Mouse (Mus musculus) heart, embryonic 14.5 days (tissue): Measurements from ENCODE around the gene Gse1. TPM values are rescaled to one million over a fixed set of nuclear protein-coding genes. Genes with fewer than 3 reads are reported as not detected.

Source experiments
- ATAC-seq: fragments of 200-750 bp; cut with Nextera tagmentation; 2 replicates; pipeline ENCODE4 v1.8.0; 2017; ENCODE audit warnings: low read depth, moderate TSS enrichment; ENCODE audit not compliant: insufficient number of reproducible peaks, insufficient read depth, low FRiP score
- H3K27ac ChIP-seq, 2 experiments: fragments of 200-500 bp in 1 of 2; fragments of 300-500 bp in 1 of 2; sonication (generic) in 1 of 2; replicated peaks in 1 of 2; 2 replicates each; pipeline ENCODE4 v1.5.1; 2012 to 2014; ENCODE audit warnings: low read depth in 2 of 2, low read length in 2 of 2, control low read depth in 1 of 2, mild to moderate bottlenecking in 1 of 2, mixed read lengths in 1 of 2; ENCODE audit not compliant: control insufficient read depth in 1 of 2, insufficient read depth in 1 of 2
- H3K27me3 ChIP-seq: fragments of 300-500 bp; sonication (generic); 2 replicates; pipeline ENCODE4 v1.6.1; 2014; ENCODE audit warnings: mild to moderate bottlenecking, low read length, control low read depth; ENCODE audit not compliant: control insufficient read depth, insufficient read depth
- H3K36me3 ChIP-seq: fragments of 300-500 bp; sonication (generic); 2 replicates; pipeline ENCODE4 v1.6.1; 2014; ENCODE audit warnings: mild to moderate bottlenecking, control low read depth, low read length, mixed read lengths; ENCODE audit not compliant: control insufficient read depth, insufficient read depth
- H3K4me1 ChIP-seq, 2 experiments: fragments of 200-500 bp in 1 of 2; fragments of 300-500 bp in 1 of 2; sonication (generic) in 1 of 2; 2 replicates each; pipeline ENCODE4 v1.6.1; 2012 to 2014; ENCODE audit warnings: low read length in 2 of 2, control low read depth in 1 of 2, mixed read lengths in 1 of 2; ENCODE audit not compliant: control insufficient read depth in 2 of 2, insufficient read depth in 2 of 2
- H3K4me2 ChIP-seq: fragments of 300-500 bp; sonication (generic); 2 replicates; pipeline ENCODE4 v1.6.1; 2014; ENCODE audit warnings: mild to moderate bottlenecking, low read length
- H3K4me3 ChIP-seq, 2 experiments: fragments of 200-500 bp in 1 of 2; fragments of 300-500 bp in 1 of 2; sonication (generic) in 1 of 2; 2 replicates each; pipeline ENCODE4 v1.5.1; 2012 to 2014; ENCODE audit warnings: low read length in 2 of 2, mild to moderate bottlenecking in 2 of 2, control low read depth in 1 of 2, low read depth in 1 of 2, moderate library complexity in 1 of 2; ENCODE audit not compliant: control insufficient read depth in 1 of 2, insufficient read depth in 1 of 2
- H3K9ac ChIP-seq: fragments of 300-500 bp; sonication (generic); 2 replicates; pipeline ENCODE4 v1.6.1; 2014; ENCODE audit warnings: mild to moderate bottlenecking, low read length
- H3K9me3 ChIP-seq: fragments of 300-500 bp; sonication (generic); 2 replicates; pipeline ENCODE4 v1.6.1; 2016; ENCODE audit warnings: low read length, control low read depth; ENCODE audit not compliant: control insufficient read depth
- WGBS: fragments of 180-500 bp; shearing (Covaris S2); extraction: QIAGEN DNeasy Blood & Tissue Kit; methylation state at CpG from one replicate; pipeline ENCODE4 v1.1.7; 2014; 5-methylcytosine and 5-hydroxymethylcytosine counted together
- polyA plus RNA-seq: library from polyadenylated mRNA; unstranded; fragments of >200 nt; fragmentation: Nextera tagmentation; extraction: Ambion mirVana; gene quantifications from 2 replicates; pipeline ENCODE4 v1.2.1, GENCODE M21; 2014

Gse1 gene
- polyA plus RNA-seq, 1 experiment from 2014 or later: 12.2 TPM

DNA sequence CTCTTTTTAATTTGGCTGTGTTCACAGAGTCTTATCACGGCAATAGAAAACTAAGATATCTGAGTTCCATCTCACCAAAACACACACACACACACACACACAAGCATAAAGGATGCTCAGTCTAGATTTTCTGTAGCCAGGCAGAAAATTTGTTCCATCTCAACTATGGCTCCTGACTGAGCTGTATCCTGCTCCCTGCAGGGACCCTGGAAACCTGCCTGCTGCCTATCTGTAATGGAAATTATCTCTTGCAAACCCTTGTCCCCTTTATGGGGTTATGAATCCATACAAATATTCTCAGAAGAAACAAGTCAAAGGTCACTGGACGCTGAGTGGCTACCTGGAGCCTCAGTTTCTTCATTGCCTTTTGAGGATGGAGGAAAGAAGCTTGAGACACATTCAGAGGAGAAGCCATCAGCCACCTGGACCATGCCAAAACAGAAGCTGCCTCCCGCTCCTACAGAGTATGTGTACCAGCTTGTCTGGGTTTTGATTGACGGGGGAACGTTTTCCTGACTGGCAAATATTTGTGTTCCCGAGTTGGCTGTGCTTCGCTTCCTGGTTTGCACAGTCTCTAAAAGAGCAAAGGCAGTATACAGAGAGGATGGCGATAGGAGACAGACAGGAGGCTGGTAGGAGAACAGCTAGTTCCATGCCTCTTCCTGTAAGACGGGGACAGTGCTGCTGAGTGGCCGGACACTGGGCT is 363.5 kb downstream of the Gse1 start:
- H3K4me1 ChIP-seq: peaks cover 8 to 27% of the 10 kb centered on the region in 2 experiments; a peak in 3 of 4 replicates
- H3K9me3 ChIP-seq: 0 out of 2 replicates have a peak, but pooled peaks cover 2% of the 10 kb centered on the region
- no peak overlapping the region for H3K4me2 ChIP-seq
- H3K36me3 ChIP-seq: peaks cover 6% of the 10 kb centered on the region
- no peaks in the 10 kb centered on the region for H3K27me3 ChIP-seq
- no peak for ATAC-seq
- H3K9ac ChIP-seq: no peak overlapping the region
- H3K4me3 ChIP-seq: no peak overlapping the region
- 62% methylated on average over 10 of the region's 10 CpGs for WGBS
- no peak overlapping the region for H3K27ac ChIP-seq

GRCm38 (mm10) chr8:120594571-120594970 is 366.3 kb downstream of the Gse1 start:
- no peak for ATAC-seq
- WGBS: 81% methylated on average over 5 of the region's 5 CpGs
- Histone ChIP-seq H3K4me1 (peaks cover 8 to 26% of the 10 kb centered on the region in 2 experiments; a peak in 3 of 4 replicates), H3K4me3 (no peak overlapping the region), H3K27ac (no peak overlapping the region), H3K27me3 (no peaks in the 10 kb centered on the region), H3K9me3 (0 out of 2 replicates have a peak, but pooled peaks cover 2% of the 10 kb centered on the region), H3K4me2 (no peak overlapping the region), H3K36me3 (no peaks in the 10 kb centered on the region), H3K9ac (no peak overlapping the region)

DNA sequence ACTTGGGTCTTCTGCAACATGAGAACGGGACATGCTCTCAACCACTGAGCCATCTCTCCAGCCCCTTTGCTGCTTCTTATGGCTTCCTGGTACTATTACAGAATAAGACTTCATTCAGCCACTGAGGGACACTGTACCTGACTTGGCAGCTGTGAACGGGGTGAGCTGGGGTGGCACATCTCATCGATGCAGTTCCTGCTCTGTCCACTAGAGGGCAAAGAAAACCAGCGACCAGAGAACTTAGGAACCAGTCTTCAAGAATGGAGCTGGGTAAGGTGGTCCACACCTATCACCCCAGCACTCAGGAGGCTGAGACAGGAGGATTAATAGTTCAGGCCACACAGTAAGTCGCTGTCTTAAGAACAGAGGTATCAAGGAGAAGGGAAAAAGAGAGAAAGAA is 367.7 kb downstream of the Gse1 start:
- H3K27ac ChIP-seq: no peak overlapping the region
- WGBS: 12% methylated on average over 5 of the region's 5 CpGs

DNA sequence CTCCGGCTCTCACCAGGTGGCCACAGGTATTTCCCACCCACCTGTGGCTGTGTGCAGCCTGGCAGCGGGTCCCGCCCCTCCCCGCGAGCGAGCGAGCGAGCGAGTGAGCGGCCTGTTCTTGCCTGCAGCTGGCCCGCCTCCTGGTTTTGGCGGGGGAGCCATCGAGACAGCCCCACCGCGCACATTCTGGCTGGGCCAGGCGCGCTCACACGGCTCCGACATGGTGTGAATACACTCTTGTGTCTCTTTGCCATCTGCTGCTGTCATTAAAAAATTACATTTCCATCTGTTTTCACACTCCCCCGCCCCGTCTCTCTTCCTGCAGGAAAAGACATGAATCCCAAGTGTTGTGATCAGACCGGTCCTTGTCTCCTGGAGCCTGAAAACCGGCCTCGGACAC is 370.3 kb downstream of the Gse1 start:
- no peak overlapping the region for H3K9ac ChIP-seq
- ATAC-seq: no peak
- H3K27me3 ChIP-seq: no peaks in the 10 kb centered on the region
- no peak overlapping the region for H3K4me3 ChIP-seq
- H3K4me1 ChIP-seq: peaks cover 0 to 3% of the 10 kb centered on the region in 2 experiments; a peak in 1 of 4 replicates
- no peaks in the 10 kb centered on the region for H3K36me3 ChIP-seq
- peak overlapping the region; percentile 40 for H3K4me2 ChIP-seq
- 35% methylated on average over 24 of the region's 24 CpGs for WGBS
- H3K9me3 ChIP-seq: 0 out of 2 replicates have a peak, but pooled peaks cover 2% of the 10 kb centered on the region
- no peak overlapping the region for H3K27ac ChIP-seq

More for the DNA sequence above, 367.7 kb downstream of the Gse1 start:
- peaks cover 8 to 19% of the 10 kb centered on the region in 2 experiments; a peak in 3 of 4 replicates for H3K4me1 ChIP-seq
- H3K4me2 ChIP-seq: no peak overlapping the region
- H3K36me3 ChIP-seq: no peaks in the 10 kb centered on the region
- no peaks in the 10 kb centered on the region for H3K27me3 ChIP-seq
- H3K4me3 ChIP-seq: no peak overlapping the region
- H3K9me3 ChIP-seq: 0 out of 2 replicates have a peak, but pooled peaks cover 2% of the 10 kb centered on the region
- ATAC-seq: no peak
- H3K9ac ChIP-seq: no peak overlapping the region

- no peak overlapping the region for H3K9ac ChIP-seq
- no peaks in the 10 kb centered on the region for H3K36me3 ChIP-seq
- H3K27ac ChIP-seq: no peak overlapping the region
- 48% methylated on average over 7 of the region's 7 CpGs for WGBS
- no peak for ATAC-seq
- 0 out of 2 replicates have a peak, but pooled peaks cover 2% of the 10 kb centered on the region for H3K9me3 ChIP-seq
- H3K27me3 ChIP-seq: no peaks in the 10 kb centered on the region
- H3K4me1 ChIP-seq: peaks cover 0 to 3% of the 10 kb centered on the region in 2 experiments; a peak in 1 of 4 replicates
- H3K4me2 ChIP-seq: no peak overlapping the region
- H3K4me3 ChIP-seq: no peak overlapping the region
Observed at GRCm38 (mm10) chr8:120599504-120599903, 371.2 kb downstream of the Gse1 start.

DNA sequence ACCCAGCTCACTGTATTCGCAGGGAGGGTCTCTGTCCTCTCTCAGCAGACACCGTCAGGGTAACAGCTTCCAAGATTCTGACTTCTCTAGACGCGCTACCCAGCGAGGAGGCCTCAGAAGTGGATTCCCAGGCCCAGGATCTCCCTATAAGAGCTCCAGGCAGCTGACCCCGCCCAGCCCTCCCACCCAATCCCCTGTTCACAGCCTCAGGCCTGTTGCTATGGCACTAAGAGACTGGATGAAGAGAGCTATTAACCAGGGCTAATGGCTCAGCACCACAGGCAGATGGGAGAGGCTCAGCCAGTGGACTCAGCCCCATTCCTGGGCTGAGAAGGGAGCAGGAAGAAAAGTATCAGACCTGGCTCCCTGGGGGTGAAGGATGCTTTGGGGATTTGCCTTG is 374.4 kb downstream of the Gse1 start:
- Histone ChIP-seq H3K4me1 (peaks cover 0 to 3% of the 10 kb centered on the region in 2 experiments; a peak in 2 of 4 replicates), H3K27ac (no peak overlapping the region), H3K4me2 (no peak overlapping the region), H3K4me3 (no peak overlapping the region), H3K9me3 (no peaks in the 10 kb centered on the region), H3K36me3 (no peaks in the 10 kb centered on the region), H3K9ac (no peak overlapping the region), H3K27me3 (no peaks in the 10 kb centered on the region)
- 35% methylated on average over 6 of the region's 6 CpGs for WGBS
- no peak for ATAC-seq

DNA sequence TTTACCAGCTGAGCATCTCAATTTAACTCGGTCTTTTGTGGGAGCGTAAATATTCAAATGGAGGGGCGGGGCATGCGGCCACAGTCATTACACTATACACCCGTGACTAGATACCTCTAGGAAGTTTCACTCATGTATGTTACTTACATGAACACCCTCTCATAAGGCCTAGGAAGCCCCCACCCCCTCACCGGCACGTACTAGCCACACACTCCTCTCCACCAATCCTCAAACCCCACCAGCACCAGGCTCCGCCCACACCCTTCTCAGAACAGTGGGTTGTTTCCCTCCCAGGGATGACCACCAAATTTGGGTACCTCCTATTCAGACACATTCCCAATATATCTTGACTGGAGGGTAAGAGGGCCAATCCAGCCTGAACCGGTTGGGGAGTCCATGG is 379.2 kb downstream of the Gse1 start:
- no peak for ATAC-seq
- H3K9ac ChIP-seq: no peak overlapping the region
- WGBS: 80% methylated on average over 9 of the region's 9 CpGs

More for the DNA sequence above, 379.2 kb downstream of the Gse1 start:
- Histone ChIP-seq H3K9me3 (no peaks in the 10 kb centered on the region), H3K4me2 (peak overlapping the region; percentile 27; the same call in 1 of the 2 replicates), H3K4me1 (no peaks in the 10 kb centered on the region; a peak in 2 of 4 replicates), H3K36me3 (no peaks in the 10 kb centered on the region), H3K27ac (no peak overlapping the region), H3K27me3 (no peaks in the 10 kb centered on the region), H3K4me3 (no peak overlapping the region)
